Mouse (Mus musculus): ENCODE measurements at regions not wholly inside any gene's neighbourhood (a gene's known extent, or its start where the extent isn't known, plus 50 kb on each side); places are given as distances from the start of the nearest gene placed in this dataset.

DNA sequence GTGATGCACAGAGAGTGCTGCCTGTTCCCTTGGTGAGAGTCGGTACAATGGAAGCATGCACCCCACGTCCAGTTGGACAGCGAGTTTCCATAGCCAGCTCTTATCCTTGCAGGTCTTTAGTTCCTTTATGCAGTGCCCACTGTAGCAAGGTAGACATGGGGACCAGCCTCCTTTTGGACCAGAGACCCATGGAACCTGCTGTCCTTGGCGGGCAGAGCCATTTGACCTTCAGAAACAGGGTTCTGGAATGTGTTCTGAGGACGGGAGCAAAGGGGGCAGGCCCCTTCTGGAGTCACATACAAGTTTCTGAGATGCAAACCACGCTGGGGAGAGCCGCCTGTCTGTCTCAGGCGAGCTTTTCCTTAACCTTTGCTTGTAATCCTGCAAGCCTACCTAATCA, 188.1 kb downstream of the Emx2 start:
- DNase-seq (ENCODE audit: low read depth, low spot score), result no peak

- no peak for DNase-seq (ENCODE audit: low read depth, low spot score)
These were observed 188.5 kb downstream of the Emx2 start for GRCm38 (mm10) chr19:59646656-59647055.

DNA sequence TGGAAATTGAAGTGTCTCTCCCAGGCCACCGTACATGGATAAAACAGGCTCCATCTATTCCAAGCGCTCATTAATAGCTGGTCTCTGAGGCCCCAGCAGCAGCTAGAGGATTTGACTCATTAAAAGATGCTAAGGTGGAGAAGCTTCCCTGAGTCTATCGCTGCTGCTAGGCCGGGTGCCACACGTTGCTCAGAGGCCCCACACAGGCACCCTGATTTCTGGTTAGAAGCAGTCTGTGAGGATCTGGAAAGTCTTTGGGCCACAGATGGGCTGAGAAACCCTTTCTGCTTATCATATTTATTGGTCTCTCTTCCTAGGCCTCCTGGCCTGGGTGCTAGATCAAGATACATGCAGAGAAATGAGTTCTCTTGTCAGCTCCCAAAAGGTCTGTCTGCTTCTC, 191.2 kb downstream of the Emx2 start:
- DNase-seq (ENCODE audit: low read depth, low spot score), result no peak

- DNase-seq (ENCODE audit: low read depth, low spot score), result no peak
These were observed 192.6 kb downstream of the Emx2 start for GRCm38 (mm10) chr19:59650611-59651329.

DNA sequence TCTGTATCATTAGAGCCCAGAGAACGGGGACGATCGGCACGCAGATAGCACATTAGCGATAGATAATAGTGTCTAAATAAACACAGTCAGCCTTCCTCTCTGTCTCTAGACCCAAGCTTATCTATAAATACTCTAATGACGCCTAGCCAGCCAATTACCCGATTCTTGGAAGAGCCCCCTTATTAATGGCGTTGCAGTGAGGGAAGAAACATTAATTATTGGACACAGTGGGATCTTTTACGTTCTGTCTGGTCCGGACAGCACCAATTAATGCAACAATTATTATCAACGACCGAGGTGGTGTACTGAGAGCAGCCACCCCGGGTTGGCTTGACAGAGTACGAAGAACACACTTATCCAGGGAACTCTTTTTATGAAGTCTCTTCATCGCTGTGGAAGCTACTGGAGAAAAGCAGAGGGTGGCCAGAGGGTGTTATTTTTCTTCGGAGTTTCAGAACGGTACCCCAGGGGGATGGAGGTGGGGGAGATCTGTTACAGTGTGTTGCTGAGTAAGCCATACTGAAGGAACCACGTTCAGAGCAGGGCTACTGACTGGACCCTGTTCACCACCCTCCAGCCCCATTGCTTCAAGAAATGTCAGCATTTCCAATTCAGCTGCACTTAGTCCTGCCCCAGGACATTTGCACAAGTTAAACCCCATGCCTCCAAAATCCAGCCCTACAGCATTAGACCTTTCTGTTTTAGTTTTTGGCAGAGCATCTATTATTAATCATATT, 195.6 kb downstream of the Emx2 start:
- no peak for DNase-seq (ENCODE audit: low read depth, low spot score)

- DNase-seq (ENCODE audit: low read depth, low spot score), result no peak
These were observed 197.1 kb downstream of the Emx2 start for GRCm38 (mm10) chr19:59655321-59655720.

DNA sequence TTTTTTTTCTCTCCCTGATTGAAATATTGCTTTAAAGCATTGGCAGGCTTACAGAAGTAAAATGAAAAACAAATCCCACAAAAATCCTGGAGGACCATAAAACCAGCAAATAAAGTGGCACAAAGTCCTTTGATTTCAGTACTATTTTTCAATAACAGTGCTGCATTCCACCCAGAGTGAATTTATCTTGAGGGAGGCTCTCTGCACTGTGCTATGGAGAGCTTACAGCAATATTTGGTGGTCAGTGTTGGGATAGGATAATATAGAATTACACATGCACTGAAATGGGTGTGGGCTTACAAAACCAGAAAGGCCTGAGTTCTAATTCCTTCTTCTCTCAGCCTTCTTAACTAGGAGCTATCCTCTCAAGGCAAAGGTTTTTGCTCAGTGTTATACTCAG, 211.6 kb downstream of the Emx2 start:
- DNase-seq (ENCODE audit: low read depth, low spot score), result no peak

DNA sequence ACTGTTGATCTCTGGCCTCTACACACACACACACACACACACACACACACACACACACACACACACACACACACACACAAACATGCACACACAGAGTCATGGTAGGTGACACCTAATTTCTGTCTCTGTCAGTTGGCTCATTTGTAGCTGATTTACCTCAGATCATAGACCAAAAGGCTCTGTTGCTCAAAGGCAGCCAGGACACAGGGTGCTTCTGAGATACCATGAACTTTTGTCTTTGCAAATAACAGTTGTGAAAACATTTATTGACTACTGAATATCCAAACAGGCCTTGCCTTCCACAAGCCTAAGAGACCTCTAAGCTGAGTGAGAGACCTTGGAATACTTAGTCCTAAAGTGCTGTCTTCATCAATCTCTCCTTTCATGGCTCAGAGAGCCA, 215.4 kb downstream of the Emx2 start:
- no peak for DNase-seq (ENCODE audit: low read depth, low spot score)

DNA sequence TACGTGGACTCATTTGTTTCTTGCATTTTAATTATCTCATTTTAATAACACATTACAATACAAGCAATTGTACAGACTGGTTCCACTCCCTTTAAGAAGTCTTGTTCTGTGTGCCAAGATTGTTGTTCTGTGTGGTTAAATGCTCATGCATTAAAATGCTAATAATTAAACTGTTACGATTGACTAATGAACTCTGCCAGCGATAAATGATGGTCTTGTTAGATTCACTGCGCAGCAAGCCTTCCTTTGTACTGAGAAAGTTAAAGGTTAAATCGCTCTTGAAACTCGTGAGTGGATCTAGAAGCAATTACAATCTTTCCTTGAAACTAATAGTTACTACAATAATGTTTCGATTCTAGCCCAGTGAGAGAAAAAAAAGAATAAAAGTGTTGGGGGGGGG, 221.0 kb downstream of the Emx2 start:
- no peak for DNase-seq (ENCODE audit: low read depth, low spot score)

GRCm38 (mm10) chr19:59680356-59680755, 222.2 kb downstream of the Emx2 start:
- DNase-seq (ENCODE audit: low read depth, low spot score), result no peak

DNA sequence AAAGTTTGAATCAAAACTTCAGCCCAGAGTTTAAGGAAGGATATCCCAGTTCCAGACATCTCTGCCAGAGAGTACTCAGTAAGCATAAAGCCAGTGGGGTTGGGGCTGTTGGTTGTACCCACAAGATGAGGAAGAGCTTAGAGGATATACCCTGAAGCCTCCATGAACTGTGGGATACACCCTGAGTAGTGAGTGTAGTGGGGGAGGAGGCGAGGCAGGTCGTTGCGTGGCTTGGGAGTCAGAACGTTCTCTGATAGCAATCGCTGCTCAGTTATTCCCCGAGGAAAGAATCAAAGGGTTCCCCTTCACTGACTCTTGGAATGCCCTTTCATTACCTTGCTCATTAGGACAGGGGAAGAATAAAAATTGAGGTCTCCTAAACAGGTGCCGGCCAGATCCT, 226.1 kb downstream of the Emx2 start:
- DNase-seq (ENCODE audit: low read depth, low spot score), result no peak

GRCm38 (mm10) chr19:59685826-59686717, 227.9 kb downstream of the Emx2 start:
- no peak for DNase-seq (ENCODE audit: low read depth, low spot score)

DNA sequence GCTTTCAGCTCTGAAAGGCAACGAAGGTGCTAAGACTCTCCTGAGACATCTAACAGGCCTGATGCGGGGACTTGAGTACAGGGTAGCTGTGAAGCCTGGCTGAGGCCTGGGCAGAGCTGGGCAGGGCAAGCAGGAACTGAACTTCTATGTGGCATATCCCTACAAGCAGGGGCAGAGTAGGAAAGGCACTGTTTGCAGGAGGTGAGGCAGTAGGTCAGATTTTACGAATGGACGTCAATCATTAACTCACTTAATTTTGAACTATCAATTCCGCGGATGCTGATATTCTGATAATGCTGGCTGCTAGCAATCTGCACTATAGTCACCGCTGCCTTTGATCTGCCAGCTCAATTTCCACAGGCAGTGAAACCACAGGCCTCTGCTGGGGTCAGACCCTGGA, 229.0 kb downstream of the Emx2 start:
- DNase-seq (ENCODE audit: low read depth, low spot score), result no peak

DNA sequence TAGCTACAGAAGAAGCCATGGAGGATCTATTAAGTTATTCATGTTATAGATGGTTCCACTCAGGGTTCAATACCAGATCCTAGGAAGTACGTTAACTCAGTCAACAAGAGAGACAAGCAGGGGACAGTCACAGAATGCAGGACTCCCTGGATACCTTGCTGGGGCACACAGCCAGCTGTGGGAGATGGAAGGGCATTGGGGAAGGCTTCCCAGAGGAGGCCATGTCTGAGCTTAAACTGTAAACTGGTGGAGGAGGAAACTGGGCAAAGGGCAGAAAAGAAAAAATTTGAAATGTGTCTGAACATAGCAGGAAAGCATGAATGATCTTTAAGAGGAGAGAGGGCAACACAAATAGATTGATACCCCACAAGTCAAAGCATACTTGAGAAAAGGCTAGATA, 229.5 kb downstream of the Emx2 start:
- DNase-seq (ENCODE audit: low read depth, low spot score), result no peak

DNA sequence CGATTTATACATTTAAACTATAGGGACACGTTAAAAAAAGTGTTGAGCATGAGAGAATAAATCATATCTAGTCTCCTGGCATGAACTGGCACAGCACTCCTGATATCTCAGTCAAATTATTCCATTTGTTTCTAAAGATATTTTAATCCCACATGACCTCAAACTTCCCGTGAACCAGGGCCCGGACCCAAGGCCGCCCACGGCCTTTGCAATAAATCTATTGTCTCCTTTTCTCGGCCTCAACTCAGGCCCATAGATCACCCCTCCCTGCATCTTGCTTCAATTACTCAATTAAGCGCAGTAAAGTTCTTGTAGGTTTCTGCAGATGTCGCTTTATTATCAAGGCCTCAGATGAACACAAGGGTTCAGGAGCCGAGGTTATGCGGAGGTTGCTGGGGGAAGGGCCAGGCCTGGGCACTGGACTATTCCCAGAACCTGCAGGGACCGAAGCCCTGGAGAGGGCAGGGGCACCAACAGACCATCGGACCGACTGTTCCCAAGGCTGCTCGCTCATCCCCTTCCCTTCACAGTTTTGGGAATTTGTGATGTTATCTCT, 233.4 kb downstream of the Emx2 start:
- no peak for DNase-seq (ENCODE audit: low read depth, low spot score)

DNA sequence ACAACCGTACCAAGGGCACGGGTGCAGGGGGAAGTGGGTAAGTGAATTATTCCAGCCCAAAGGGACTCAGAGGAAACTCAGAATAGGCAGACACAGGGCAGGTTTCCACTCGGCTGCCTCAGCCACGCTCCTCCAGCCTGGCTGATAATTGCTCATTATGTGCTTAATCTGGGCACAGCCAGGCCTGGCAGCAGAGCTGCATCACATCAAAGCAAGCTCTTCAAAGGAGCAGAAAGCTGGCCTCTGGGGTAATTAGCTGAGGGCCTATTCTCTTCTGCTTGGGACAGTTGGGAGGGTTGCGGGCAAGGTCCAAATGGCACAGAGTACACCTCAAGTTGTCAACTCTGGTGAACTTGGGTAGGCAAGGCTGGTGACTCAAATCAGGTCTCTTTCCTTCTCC, 239.5 kb downstream of the Emx2 start:
- no peak for DNase-seq (ENCODE audit: low read depth, low spot score)

- no peak for DNase-seq (ENCODE audit: low read depth, low spot score)
These were observed 242.0 kb downstream of the Emx2 start for GRCm38 (mm10) chr19:59700187-59700586.

DNA sequence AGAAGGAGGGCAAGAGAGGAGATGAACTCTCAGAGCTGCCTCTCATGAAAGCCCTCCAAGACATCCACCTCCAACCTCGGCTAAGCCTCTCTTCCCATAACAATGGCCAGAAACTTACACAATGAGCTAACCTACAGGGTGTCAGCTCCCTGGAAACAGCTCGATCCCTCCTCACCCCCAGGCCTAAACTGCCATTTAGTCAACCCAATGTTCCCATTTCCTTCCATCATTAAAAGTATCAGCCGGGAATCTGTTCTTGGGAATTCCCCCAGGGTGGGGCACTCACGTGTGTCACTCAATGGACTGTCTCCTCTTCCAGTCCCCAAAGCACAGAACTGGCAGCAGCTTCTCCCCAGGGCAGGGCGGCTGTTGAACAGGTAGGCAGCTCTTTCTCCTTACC, 236.3 kb downstream of the Rab11fip2 start:
- DNase-seq (ENCODE audit: low read depth, low spot score), result no peak

- no peak for DNase-seq (ENCODE audit: low read depth, low spot score)
These were observed 234.3 kb downstream of the Rab11fip2 start for GRCm38 (mm10) chr19:59709180-59709579.

- no peak for DNase-seq (ENCODE audit: low read depth, low spot score)
These were observed 228.4 kb downstream of the Rab11fip2 start for GRCm38 (mm10) chr19:59715086-59715485.

GRCm38 (mm10) chr19:59717813-59718483, 225.5 kb downstream of the Rab11fip2 start:
- DNase-seq (ENCODE audit: low read depth, low spot score), result no peak
